Mouse (Mus musculus): ENCODE measurements around the gene Lama2.
"Not testable (repeated sequence)": the region's sequence is repeated elsewhere in the genome, so short reads cannot be mapped to it uniquely, and the experiment has no call there.

Lama2 gene

DNA sequence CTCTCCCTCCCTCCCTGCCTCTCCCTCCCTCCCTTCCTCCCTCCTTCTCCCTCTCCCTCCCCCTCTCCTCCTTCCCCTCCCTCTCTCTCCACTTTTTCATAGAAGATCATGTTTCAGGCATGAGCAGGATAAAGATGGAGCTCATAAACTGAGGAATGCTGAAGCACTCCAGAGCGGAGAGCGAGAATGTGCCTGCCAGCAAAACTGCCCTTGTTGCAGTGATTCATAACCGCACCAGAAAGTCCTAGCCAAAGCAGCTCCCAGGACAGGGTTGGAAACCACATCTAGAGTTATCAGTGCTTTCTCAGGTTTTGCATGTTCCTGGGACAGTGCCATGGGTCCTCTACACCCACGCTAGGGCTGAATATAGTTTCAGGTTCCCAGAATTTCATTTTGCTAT is 555.9 kb downstream of the Lama2 start:
- DNase-seq (ENCODE audit: low read depth, low spot score), result no peak
- H3K36me3 ChIP-seq (ENCODE audit: control insufficient read depth, insufficient read depth, low read length, poor library complexity, severe bottlenecking), result no peaks in the 10 kb centered on the region
- no peaks in the 10 kb centered on the region for H3K27me3 ChIP-seq (ENCODE audit: control insufficient read depth, insufficient read depth, low read length, poor library complexity, severe bottlenecking)

DNA sequence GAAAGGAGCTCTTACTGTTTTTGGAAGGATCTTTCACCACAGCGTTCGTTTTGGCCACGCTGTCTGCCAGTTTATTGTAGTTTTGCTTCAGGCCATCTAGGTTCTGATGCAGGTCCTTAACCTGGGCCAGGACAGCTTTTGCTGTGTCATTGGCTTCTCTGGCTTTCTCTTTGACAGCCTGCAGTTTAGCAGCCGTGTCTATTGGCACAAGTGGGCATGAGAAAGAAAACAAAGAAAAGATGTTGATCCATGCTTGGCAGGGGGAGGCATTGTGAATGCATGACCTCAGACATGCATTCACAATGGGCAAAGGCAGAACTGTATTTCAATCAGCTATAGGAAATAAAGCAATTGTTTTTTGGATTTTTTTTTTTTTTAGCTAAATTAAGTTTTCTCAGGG is 565.1 kb downstream of the Lama2 start:
- Histone ChIP-seq H3K27me3 (ENCODE audit: control insufficient read depth, insufficient read depth, low read length, poor library complexity, severe bottlenecking) (no peaks in the 10 kb centered on the region), H3K36me3 (ENCODE audit: control insufficient read depth, insufficient read depth, low read length, poor library complexity, severe bottlenecking) (no peaks in the 10 kb centered on the region)

DNA sequence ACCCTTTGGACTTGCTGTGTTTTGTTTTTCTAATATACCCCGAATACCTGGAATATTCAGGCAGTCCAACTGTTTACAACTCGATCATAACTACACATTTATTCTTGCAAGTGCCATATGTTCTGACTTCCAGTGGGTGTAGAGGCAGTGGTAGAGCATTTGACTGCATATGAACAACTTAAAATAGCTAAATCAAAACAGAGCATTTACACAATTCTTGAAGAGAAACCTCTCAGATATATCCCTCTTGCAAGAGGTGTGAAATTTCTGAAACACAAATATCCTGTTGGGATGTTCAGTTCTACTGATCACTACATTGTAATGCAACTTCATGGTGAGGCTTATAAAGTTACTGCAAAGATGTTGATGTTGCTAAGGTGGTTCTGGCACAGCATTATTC is 572.4 kb downstream of the Lama2 start:
- Histone ChIP-seq H3K27me3 (ENCODE audit: control insufficient read depth, insufficient read depth, low read length, poor library complexity, severe bottlenecking) (no peaks in the 10 kb centered on the region), H3K36me3 (ENCODE audit: control insufficient read depth, insufficient read depth, low read length, poor library complexity, severe bottlenecking) (no peaks in the 10 kb centered on the region)
- no peak for DNase-seq (ENCODE audit: low read depth, low spot score)

More for the DNA sequence above, 565.1 kb downstream of the Lama2 start:
- no peak for DNase-seq (ENCODE audit: low read depth, low spot score)

DNA sequence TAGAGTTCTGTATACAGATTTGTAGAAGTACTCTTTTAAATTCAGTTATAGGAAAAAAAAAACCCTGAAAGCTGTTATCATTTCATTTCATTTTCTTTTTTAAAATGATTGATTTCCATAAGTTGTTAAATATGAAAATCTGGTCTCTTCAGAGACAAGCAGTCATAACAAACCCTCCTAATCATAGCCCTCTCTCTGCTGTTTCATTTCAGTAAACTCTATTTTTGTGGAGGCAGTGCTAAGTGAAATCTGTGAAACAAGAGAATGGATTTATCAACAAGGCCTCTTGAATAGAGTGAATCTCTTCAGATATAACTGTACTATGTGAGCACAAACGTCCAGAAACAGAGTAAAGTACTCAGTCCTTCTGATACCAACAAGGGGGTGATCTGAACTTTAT is 577.7 kb downstream of the Lama2 start:
- H3K36me3 ChIP-seq (ENCODE audit: control insufficient read depth, insufficient read depth, low read length, poor library complexity, severe bottlenecking), result no peaks in the 10 kb centered on the region
- H3K27me3 ChIP-seq (ENCODE audit: control insufficient read depth, insufficient read depth, low read length, poor library complexity, severe bottlenecking), result no peaks in the 10 kb centered on the region
- no peak for DNase-seq (ENCODE audit: low read depth, low spot score)

DNA sequence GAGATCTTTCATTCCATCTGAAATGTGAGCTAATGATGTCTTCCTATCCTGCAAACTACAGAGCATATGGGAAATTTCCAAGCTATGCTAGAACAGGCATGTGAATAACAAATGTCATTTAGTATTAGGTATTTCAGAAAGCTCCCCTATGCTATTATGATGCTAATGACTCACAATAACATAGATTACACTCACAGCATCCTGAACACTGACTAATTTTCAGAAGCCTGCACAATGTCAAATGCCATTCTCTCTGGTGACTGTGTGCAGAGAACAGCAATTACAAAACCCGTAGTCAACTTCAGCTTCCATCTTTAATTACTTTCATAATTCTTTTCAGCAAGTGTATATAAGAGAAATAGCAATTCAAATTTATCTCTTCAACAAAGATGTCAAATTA is 596.9 kb downstream of the Lama2 start:
- no peak for DNase-seq (ENCODE audit: low read depth, low spot score)

DNA sequence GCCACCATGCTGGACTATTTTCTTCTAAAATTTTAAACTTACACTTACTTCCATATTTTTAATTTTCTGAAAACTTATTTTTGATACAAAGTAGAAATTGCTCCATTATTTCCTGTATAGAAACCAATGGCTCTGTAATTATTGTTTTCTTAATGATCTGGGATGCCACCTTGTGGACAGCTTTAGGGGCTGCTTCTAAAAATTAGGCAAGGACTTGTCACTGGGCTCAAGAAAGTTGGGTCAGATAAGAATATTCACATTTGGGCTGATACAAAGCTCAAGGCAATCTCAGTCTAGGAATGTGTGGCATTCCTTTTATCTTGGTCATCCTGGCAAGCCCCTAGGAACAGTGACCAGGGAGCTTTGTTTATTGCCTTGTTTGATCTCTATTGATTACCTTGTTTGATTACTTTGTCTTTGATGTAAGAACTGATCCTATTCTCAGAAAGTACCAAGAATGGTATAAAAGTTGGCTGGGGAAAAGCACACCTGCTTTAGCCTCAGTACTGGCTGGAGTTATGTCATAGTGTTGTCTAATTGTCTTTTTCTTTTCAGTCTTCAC is 606.7 kb downstream of the Lama2 start:
- no peaks in the 10 kb centered on the region for H3K27me3 ChIP-seq (ENCODE audit: control insufficient read depth, insufficient read depth, low read length, poor library complexity, severe bottlenecking)
- H3K36me3 ChIP-seq (ENCODE audit: control insufficient read depth, insufficient read depth, low read length, poor library complexity, severe bottlenecking), result no peaks in the 10 kb centered on the region
- DNase-seq (ENCODE audit: low read depth, low spot score), result no peak

More for the DNA sequence above, 596.9 kb downstream of the Lama2 start:
- H3K27me3 ChIP-seq (ENCODE audit: control insufficient read depth, insufficient read depth, low read length, poor library complexity, severe bottlenecking), result no peaks in the 10 kb centered on the region
- no peaks in the 10 kb centered on the region for H3K36me3 ChIP-seq (ENCODE audit: control insufficient read depth, insufficient read depth, low read length, poor library complexity, severe bottlenecking)

DNA sequence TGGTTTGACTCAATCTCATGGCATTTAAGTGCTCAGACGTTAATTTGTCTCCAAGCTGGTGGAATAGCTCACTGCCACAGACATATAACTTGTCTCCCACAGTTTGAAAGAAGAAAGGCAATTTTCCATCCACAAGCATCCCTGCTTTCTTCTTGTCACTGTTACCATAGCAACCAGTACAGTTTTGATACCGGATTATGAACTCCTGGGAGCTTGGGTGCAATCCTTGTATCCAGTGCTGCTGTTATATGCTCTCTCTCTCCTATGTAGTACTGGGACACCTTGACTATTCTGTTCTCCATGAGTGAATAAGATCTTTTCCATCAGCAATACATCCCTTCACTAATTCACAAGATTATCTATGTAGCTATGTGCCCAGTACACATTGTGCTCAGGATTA is 612.2 kb downstream of the Lama2 start:
- DNase-seq (ENCODE audit: low read depth, low spot score), result no peak
- Histone ChIP-seq H3K36me3 (ENCODE audit: control insufficient read depth, insufficient read depth, low read length, poor library complexity, severe bottlenecking) (no peaks in the 10 kb centered on the region), H3K27me3 (ENCODE audit: control insufficient read depth, insufficient read depth, low read length, poor library complexity, severe bottlenecking) (no peaks in the 10 kb centered on the region)

DNA sequence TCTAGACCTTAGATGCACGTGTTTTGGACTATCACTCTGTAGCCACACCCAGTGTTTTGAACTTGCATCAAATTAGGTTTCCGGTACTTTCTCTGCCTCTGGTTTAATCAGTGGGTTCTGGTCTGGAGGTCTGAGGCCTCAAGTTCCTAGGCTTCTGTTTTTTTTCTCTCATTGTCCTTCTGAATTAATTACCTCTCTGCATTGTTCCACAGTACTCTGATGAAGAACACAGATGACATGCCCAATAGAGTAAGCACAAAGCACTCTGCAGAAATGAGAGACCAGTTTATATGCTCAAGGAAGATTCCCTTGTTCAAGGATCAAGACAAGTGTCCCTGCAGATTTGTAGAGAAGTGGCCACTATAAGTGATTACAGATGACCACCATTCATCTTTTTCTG is 613.8 kb downstream of the Lama2 start:
- DNase-seq (ENCODE audit: low read depth, low spot score), result no peak
- no peaks in the 10 kb centered on the region for H3K27me3 ChIP-seq (ENCODE audit: control insufficient read depth, insufficient read depth, low read length, poor library complexity, severe bottlenecking)
- H3K36me3 ChIP-seq (ENCODE audit: control insufficient read depth, insufficient read depth, low read length, poor library complexity, severe bottlenecking), result no peaks in the 10 kb centered on the region

DNA sequence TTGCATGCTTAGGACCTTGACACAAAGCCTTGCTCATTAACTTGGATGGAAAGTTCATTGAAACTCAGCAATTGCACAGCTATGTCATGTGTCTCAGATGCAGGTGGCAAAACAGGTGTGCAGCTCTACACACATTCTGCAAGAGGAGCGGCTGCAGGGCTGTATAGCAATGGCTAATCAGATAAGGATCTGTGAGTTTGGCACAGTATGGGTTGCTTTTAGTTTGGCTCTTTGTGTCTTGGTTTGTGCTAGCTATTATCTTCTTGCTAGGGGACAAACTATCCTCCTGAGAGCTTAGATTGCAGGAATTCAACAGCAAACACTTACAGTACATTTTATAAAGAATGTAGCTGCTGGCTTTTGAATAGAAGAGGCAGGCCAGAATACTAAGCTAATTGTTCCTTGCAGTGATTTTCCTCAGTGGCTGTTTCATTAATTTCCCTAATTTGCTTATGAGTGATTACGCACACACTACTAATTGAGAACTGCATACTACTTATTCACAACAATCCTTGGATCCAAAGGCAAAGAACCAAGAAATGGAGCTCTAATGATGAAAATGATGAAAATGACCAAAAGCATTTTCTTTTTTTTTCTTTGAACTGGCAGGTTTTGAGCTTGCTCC is 617.9 kb downstream of the Lama2 start:
- DNase-seq (ENCODE audit: low read depth, low spot score), result no peak
- Histone ChIP-seq H3K27me3 (ENCODE audit: control insufficient read depth, insufficient read depth, low read length, poor library complexity, severe bottlenecking) (no peaks in the 10 kb centered on the region), H3K36me3 (ENCODE audit: control insufficient read depth, insufficient read depth, low read length, poor library complexity, severe bottlenecking) (no peaks in the 10 kb centered on the region)

DNA sequence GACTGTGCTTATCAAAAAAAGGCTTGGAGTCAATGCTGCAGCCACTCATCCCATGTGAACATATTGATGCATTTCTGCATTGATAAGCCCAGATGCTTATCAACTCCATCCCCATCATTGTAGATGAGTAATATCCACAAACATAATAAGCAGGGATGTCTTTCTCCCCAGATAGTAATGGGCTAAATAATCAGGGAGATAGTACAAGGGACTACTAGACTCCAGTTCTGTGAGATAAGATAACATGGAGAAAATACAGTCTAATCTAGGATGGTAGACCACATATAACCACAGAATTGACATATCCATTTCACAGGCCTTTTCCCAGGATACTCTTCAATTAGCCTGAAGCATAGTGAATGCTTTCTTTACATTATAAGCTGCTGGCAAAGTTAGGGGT is 622.9 kb downstream of the Lama2 start:
- Histone ChIP-seq H3K27me3 (ENCODE audit: control insufficient read depth, insufficient read depth, low read length, poor library complexity, severe bottlenecking) (no peaks in the 10 kb centered on the region), H3K36me3 (ENCODE audit: control insufficient read depth, insufficient read depth, low read length, poor library complexity, severe bottlenecking) (no peaks in the 10 kb centered on the region)
- DNase-seq (ENCODE audit: low read depth, low spot score), result no peak

DNA sequence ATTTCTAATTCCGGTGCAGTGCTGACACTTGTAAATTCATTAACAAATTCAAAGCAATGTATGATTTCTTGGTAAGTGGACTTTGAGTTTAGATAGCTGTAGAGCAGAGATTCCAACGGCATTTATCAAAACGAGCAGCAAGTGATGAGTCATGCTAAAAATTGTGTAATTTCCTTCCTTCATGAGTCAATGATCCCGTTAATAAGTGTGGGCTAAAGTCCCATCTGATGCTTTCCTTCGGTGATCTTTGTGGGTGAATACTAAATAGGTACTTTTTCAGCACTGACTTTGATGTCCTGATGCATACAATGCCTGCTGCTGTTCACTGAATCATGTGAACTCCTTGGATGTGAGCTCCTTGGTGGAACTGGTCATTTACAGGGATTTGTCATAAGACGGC is 623.6 kb downstream of the Lama2 start:
- Histone ChIP-seq H3K36me3 (ENCODE audit: control insufficient read depth, insufficient read depth, low read length, poor library complexity, severe bottlenecking) (no peaks in the 10 kb centered on the region), H3K27me3 (ENCODE audit: control insufficient read depth, insufficient read depth, low read length, poor library complexity, severe bottlenecking) (no peaks in the 10 kb centered on the region)
- DNase-seq (ENCODE audit: low read depth, low spot score), result no peak

DNA sequence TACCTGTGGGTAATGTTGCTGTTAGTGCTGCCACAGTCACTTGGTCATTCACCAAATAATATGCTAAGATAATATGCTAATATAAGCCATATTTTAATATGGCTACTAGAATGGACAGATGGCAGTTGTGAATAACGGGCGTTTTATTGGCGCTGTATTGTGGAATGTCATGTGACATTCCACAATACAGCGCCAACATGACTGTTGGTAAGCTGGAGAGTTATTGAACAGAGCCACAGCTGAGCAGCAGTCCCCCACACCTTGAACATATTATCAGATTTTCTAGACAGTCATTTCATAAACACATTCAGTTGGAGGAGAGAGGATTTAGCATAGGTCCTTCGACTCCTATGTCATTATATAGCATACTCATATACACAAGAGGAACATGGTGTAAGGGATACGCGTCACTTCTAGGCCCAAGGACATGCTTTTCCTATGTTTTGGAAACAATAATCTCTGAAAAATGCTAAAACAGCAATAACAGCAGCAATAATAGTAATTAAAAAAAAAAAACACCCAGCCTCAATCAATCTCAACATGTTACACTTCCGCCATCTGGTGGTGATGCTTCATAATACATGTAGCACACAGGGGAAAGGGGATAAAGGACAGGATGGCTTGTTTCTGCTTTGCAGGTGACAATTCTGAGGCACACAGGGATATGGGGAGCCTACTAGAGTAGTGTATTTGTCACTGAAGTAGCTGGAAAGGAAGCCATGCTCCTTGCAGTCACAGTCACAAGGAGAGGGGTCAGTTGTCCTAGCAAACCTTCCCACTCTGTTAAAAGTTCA is 624.2 kb downstream of the Lama2 start:
- Histone ChIP-seq H3K36me3 (ENCODE audit: control insufficient read depth, insufficient read depth, low read length, poor library complexity, severe bottlenecking) (no peaks in the 10 kb centered on the region), H3K27me3 (ENCODE audit: control insufficient read depth, insufficient read depth, low read length, poor library complexity, severe bottlenecking) (no peaks in the 10 kb centered on the region)
- peak; percentile 43 for DNase-seq (ENCODE audit: low read depth, low spot score)

DNA sequence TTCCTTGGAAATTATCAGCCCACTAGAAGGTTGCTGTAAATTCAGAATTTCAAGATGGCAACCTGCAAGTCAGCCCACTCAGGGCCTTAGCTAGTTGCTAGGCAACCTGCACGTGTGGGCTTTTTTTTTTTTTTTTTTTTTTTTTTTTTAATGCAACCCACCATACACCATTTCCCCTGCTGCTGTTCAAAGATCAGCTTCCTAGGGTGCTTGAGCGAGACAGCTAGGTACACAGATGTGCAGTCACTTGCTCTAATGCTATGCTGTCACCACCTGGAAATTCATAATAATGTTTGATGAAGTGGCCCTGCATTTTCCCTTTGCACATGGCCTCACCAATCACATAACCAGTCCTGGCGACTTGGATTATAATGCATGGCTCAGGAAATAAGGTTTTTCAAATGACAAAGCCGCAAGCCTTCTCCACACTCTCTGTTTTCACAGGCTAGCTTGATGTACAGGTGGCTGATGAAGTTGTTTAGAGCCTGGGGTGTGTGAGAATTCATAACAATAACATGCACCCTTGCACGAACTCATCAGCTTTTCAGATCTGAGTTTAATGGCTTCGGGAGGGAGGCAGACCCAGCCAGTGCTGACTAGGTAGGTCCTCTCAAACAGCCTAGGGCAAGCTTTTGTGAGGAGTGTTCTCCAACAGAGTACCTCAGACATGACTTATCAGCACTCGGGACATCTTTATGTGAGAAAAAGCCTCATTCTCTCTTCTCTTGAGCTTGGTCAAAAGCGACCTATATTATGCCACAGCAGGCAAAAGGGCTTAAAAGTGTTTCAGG is 625.4 kb downstream of the Lama2 start:
- Histone ChIP-seq H3K27me3 (ENCODE audit: control insufficient read depth, insufficient read depth, low read length, poor library complexity, severe bottlenecking) (no peaks in the 10 kb centered on the region), H3K36me3 (ENCODE audit: control insufficient read depth, insufficient read depth, low read length, poor library complexity, severe bottlenecking) (no peaks in the 10 kb centered on the region)
- no peak for DNase-seq (ENCODE audit: low read depth, low spot score)

DNA sequence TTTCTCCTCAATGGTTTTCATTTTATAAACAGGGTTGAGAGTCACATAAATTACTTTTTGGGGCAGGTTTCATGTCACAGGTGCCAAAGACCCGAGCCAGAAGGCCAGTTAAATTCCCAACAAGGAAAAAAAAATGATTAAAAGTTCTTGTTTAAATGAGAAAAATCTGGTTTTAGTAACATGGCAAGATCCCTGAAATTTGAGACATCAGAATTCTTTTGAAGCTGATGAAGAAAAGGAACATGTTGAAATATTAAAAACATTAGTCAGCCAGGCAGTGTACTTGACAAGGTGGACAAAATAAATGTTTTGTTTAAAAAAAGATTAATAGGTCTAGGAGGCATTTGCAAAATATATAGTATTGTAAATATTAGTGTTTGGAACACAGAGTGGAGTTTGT is 634.1 kb downstream of the Lama2 start:
- H3K27me3 ChIP-seq (ENCODE audit: control insufficient read depth, insufficient read depth, low read length, poor library complexity, severe bottlenecking), result no peaks in the 10 kb centered on the region
- H3K36me3 ChIP-seq (ENCODE audit: control insufficient read depth, insufficient read depth, low read length, poor library complexity, severe bottlenecking), result no peaks in the 10 kb centered on the region
- DNase-seq (ENCODE audit: low read depth, low spot score), result no peak

DNA sequence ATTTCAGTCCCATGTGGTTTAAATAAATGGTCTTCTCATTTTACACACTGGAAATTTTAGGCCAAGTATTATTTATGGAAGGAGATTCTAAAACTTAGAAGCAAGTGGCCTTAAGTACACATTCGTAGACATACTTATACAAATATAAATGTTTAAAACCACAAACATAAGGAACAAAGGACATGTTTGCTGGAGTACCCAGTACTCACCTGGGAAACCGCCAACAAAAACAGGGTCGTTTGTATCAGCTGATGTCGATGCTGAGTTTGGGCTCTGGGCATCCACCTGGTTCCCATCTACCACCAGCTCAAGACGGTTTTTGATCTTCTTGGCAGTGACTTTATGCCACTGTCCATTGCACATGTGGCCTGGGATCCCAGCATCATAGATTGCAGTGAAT is 635.5 kb downstream of the Lama2 start:
- DNase-seq (ENCODE audit: low read depth, low spot score); H3K36me3 ChIP-seq (ENCODE audit: control insufficient read depth, insufficient read depth, low read length, poor library complexity, severe bottlenecking); H3K27me3 ChIP-seq (ENCODE audit: control insufficient read depth, insufficient read depth, low read length, poor library complexity, severe bottlenecking): not testable (repeated sequence)
